Mouse (Mus musculus) cerebellum, postnatal 25 days (tissue): ENCODE results near the gene Gm20532.
A peak's percentile ranks its signal among the peaks of the same experiment; 100 is the strongest.

Source experiments
- DNase-seq, 2 experiments: peaks; one replicate each; pipeline ENCODE4 v3.0.0; 2021; ENCODE audit warnings: mixed read lengths in 2 of 2

Gm20532 gene

GRCm38 (mm10) chr2:26627921-26628739, 41.7 kb downstream of the Gm20532 start, which contains the start of gene Fam69b:
Gene Fam69b (plus strand): TSS chr2:26628457.
- DNase-seq = peak; percentile 88 to 96

GRCm38 (mm10) chr2:26628792-26629437, 42.5 kb downstream of the Gm20532 start:
- DNase-seq = peak in 1 of 2 experiments; percentile 55

GRCm38 (mm10) chr2:26632541-26633395, 46.3 kb downstream of the Gm20532 start:
- DNase-seq = peak in 1 of 2 experiments; percentile 8

GRCm38 (mm10) chr2:26633953-26634530, 47.6 kb downstream of the Gm20532 start:
- DNase-seq = peak in 1 of 2 experiments; percentile 13

GRCm38 (mm10) chr2:26634629-26635488, 48.4 kb downstream of the Gm20532 start:
- peak in 1 of 2 experiments; percentile 12 for DNase-seq

- peak; percentile 18 to 26 for DNase-seq
These were observed 49.3 kb downstream of the Gm20532 start for GRCm38 (mm10) chr2:26635489-26636324.

GRCm38 (mm10) chr2:26636325-26636635, 49.8 kb downstream of the Gm20532 start:
- DNase-seq = no peak

GRCm38 (mm10) chr2:26637316-26637932, 51.0 kb downstream of the Gm20532 start:
- no peak for DNase-seq

- DNase-seq = no peak
These were observed 51.6 kb downstream of the Gm20532 start for GRCm38 (mm10) chr2:26638039-26638438.

GRCm38 (mm10) chr2:26638572-26638971, 52.1 kb downstream of the Gm20532 start:
- no peak for DNase-seq

GRCm38 (mm10) chr2:26639083-26639482, 52.6 kb downstream of the Gm20532 start:
- DNase-seq = peak in 1 of 2 experiments; percentile 34

- peak; percentile 99 for DNase-seq
These were observed 53.7 kb downstream of the Gm20532 start for GRCm38 (mm10) chr2:26639838-26640830.

- DNase-seq = no peak
These were observed 54.7 kb downstream of the Gm20532 start for GRCm38 (mm10) chr2:26641006-26641647.

- DNase-seq = peak in 1 of 2 experiments; percentile 48
These were observed 57.5 kb downstream of the Gm20532 start for GRCm38 (mm10) chr2:26643942-26644341.

- peak; percentile 67 to 78 for DNase-seq
These were observed 60.3 kb downstream of the Gm20532 start for GRCm38 (mm10) chr2:26646643-26647293.

GRCm38 (mm10) chr2:26654687-26655086, 68.2 kb downstream of the Gm20532 start:
- DNase-seq = no peak

- DNase-seq = no peak
These were observed 71.0 kb downstream of the Gm20532 start for GRCm38 (mm10) chr2:26657426-26657825.
